Mouse (Mus musculus): ENCODE results near the gene Atp4a.
"Not testable (repeated sequence)": the region's sequence is repeated elsewhere in the genome, so short reads cannot be mapped to it uniquely, and the experiment has no call there.

Gene Atp4a

GRCm38 (mm10) chr7:30729396-30730063 is 17.5 kb downstream of the Atp4a start, which contains the start of gene Tmem147:
Tmem147 (minus strand) TSS chr7:30729540.
- peak; percentile 95 for DNase-seq (ENCODE audit: extremely low spot score, low spot score)

- not testable (repeated sequence) for DNase-seq (ENCODE audit: extremely low spot score, low spot score)
Measured at GRCm38 (mm10) chr7:30730064-30730722, 18.2 kb downstream of the Atp4a start.

GRCm38 (mm10) chr7:30736211-30736610 is 24.2 kb downstream of the Atp4a start:
- DNase-seq (ENCODE audit: extremely low spot score, low spot score), result no peak

GRCm38 (mm10) chr7:30742570-30742969 is 30.6 kb downstream of the Atp4a start:
- DNase-seq (ENCODE audit: extremely low spot score, low spot score), result not testable (repeated sequence)

- DNase-seq (ENCODE audit: extremely low spot score, low spot score), result not testable (repeated sequence)
Measured at GRCm38 (mm10) chr7:30743617-30744016, 31.6 kb downstream of the Atp4a start, which contains the start of gene Gapdhs. Gapdhs (minus strand) TSS chr7:30743681.

- no peak for DNase-seq (ENCODE audit: extremely low spot score, low spot score)
Measured at GRCm38 (mm10) chr7:30744022-30744598, 32.1 kb downstream of the Atp4a start.

GRCm38 (mm10) chr7:30747525-30748204 is 35.7 kb downstream of the Atp4a start:
- no peak for DNase-seq (ENCODE audit: extremely low spot score, low spot score)

- DNase-seq (ENCODE audit: extremely low spot score, low spot score), result no peak
Measured at GRCm38 (mm10) chr7:30749824-30750606, 38.0 kb downstream of the Atp4a start.

GRCm38 (mm10) chr7:30751086-30751669 is 39.2 kb downstream of the Atp4a start, which contains the start of gene Sbsn:
Sbsn (plus strand) TSS chr7:30751471.
- no peak for DNase-seq (ENCODE audit: extremely low spot score, low spot score)

- no peak for DNase-seq (ENCODE audit: extremely low spot score, low spot score)
Measured at GRCm38 (mm10) chr7:30757001-30757400, 45.0 kb downstream of the Atp4a start.

- peak; percentile 34 for DNase-seq (ENCODE audit: extremely low spot score, low spot score)
Measured at GRCm38 (mm10) chr7:30758853-30759252, 46.8 kb downstream of the Atp4a start.

- DNase-seq (ENCODE audit: extremely low spot score, low spot score), result no peak
Measured at GRCm38 (mm10) chr7:30761769-30762352, 49.9 kb downstream of the Atp4a start.

GRCm38 (mm10) chr7:30763456-30763855 is 51.4 kb downstream of the Atp4a start, which contains the start of gene Dmkn:
Dmkn (plus strand) TSS chr7:30763756.
- no peak for DNase-seq (ENCODE audit: extremely low spot score, low spot score)

GRCm38 (mm10) chr7:30765173-30765572 is 53.2 kb downstream of the Atp4a start:
- no peak for DNase-seq (ENCODE audit: extremely low spot score, low spot score)

- no peak for DNase-seq (ENCODE audit: extremely low spot score, low spot score)
Measured at GRCm38 (mm10) chr7:30766408-30766807, 54.4 kb downstream of the Atp4a start.

- DNase-seq (ENCODE audit: extremely low spot score, low spot score), result no peak
Measured at GRCm38 (mm10) chr7:30769236-30769635, 57.2 kb downstream of the Atp4a start.

All from neural tube, embryonic 10.5 days (tissue).